Mouse (Mus musculus): ENCODE results near the gene Serpinf2. TPM values are rescaled to one million over a fixed set of nuclear protein-coding genes. Genes with fewer than 3 reads are reported as not detected.
A peak's percentile ranks its signal among the peaks of the same experiment; 100 is the strongest.

The Serpinf2 gene
- polyA plus RNA-seq, 1 experiment from 2014 or later, result 321 TPM

DNA sequence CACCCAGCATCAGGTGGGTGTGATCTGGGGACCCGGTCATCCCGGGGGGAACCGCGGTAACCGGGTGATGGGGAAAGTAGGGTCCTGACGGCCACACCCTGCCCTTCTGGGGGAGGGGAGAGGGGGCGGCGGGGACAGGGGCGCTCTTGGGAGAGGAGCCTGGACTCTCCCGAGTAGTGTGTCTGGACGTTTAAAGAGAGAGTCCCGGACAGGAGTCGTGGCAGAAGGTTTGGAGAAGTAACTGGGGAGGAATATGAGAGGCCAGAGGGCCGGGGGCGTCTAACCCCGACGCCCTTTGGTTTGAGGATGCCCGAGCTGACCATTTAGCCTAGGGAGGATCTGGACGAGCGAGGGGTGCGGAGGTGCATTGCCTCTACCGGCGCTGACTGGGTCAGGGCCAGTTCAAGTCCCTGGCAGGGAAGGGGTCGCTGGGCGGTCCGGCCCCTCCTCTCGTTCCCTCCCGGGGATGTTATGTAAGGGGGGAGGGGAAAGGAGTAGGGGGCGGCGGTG is 22.4 kb upstream of the Serpinf2 start:
- H3K27me3 ChIP-seq (replicated peaks; ENCODE audit: control insufficient read depth, insufficient read depth, low read length), result no peaks in the 10 kb centered on the region
- H3K36me3 ChIP-seq (ENCODE audit: control insufficient read depth, insufficient read depth, low read length), result peaks cover 17% of the 10 kb centered on the region
- peak; percentile 50 for DNase-seq (ENCODE audit: low spot score)
- ATAC-seq (replicated peaks; ENCODE audit: low FRiP score), result peak; percentile 1; the same call in 1 of the 2 replicates
- H3K4me3 ChIP-seq (ENCODE audit: low read depth, low read length), result peak overlapping the region; percentile 83
- peak overlapping the region; percentile 93 for H3K4me2 ChIP-seq
- H3K27ac ChIP-seq (ENCODE audit: low read depth, low read length), result peak overlapping the region; percentile 98
- peak overlapping the region; percentile 68 for H3K9ac ChIP-seq (ENCODE audit: low read depth, low read length)
- under 1% methylated on average over 30 of the region's 30 CpGs for WGBS
- peaks cover 44% of the 10 kb centered on the region for H3K4me1 ChIP-seq (replicated peaks; ENCODE audit: control insufficient read depth, insufficient read depth, low read length)
- H3K9me3 ChIP-seq (ENCODE audit: control insufficient read depth, low read length), result no peaks in the 10 kb centered on the region; the same call in 1 of the 2 replicates

GRCm38 (mm10) chr11:75460844-75461742 is 21.7 kb upstream of the Serpinf2 start, which contains the start of gene Tlcd2:
Gene Tlcd2, plus strand, starts transcription at chr11:75461715.
- under 1% methylated on average over 46 of the region's 46 CpGs for WGBS
- peak within 1 kb of the TSS; percentile 94 for H3K4me2 ChIP-seq
- H3K9ac ChIP-seq (ENCODE audit: low read depth, low read length), result peak within 1 kb of the TSS; percentile 68
- H3K9me3 ChIP-seq (ENCODE audit: control insufficient read depth, low read length), result no peaks in the 10 kb centered on the region
- peak; percentile 96 for DNase-seq (ENCODE audit: low spot score)
- H3K4me3 ChIP-seq (ENCODE audit: low read depth, low read length), result peak within 1 kb of the TSS; percentile 83
- ATAC-seq (replicated peaks; ENCODE audit: low FRiP score), result peak; percentile 88
- H3K4me1 ChIP-seq (replicated peaks; ENCODE audit: control insufficient read depth, insufficient read depth, low read length), result peaks cover 44% of the 10 kb centered on the region
- H3K36me3 ChIP-seq (ENCODE audit: control insufficient read depth, insufficient read depth, low read length), result peaks cover 15% of the 10 kb centered on the region
- H3K27me3 ChIP-seq (replicated peaks; ENCODE audit: control insufficient read depth, insufficient read depth, low read length), result no peaks in the 10 kb centered on the region
- H3K27ac ChIP-seq (ENCODE audit: low read depth, low read length), result peak within 1 kb of the TSS; percentile 98

DNA sequence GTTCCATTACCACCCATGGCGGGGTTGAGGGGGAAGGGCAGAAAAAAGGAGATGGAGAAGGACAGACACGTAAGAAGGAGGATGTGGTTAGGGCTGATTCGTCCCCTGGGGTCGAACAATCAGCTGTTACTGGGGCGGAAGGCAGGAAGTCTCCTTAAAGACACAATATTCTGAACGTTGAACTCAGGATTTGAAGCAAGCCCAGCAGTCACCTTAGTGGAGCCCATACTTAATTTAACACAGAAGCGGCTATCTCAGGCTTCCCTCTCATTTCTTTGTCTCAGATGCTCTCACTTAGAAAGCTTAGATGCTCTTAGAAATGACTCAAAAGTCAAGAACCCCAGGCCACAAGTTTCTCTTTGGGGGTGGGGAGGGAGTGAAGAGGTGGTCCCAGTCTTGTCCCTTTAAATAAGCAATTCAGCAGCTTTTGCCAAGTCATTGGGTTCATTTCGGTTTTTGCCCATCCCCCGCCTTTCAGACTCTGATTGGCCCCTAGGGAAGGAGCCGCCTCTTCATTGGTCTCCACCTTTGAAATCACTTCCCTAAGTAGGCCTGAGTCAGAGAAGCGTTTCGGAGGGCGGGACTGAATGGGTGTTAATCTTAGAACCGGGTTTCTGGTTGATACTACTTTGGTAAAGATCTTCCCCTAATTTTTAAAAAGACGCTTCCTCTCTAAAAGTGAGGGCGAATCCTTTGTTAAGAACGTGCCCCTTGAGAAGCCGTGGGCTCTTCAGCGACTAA is 20.9 kb upstream of the Serpinf2 start:
- Histone ChIP-seq H3K4me3 (ENCODE audit: low read depth, low read length) (peak overlapping the region; percentile 83), H3K27ac (ENCODE audit: low read depth, low read length) (peak overlapping the region; percentile 96), H3K9me3 (ENCODE audit: control insufficient read depth, low read length) (no peaks in the 10 kb centered on the region), H3K9ac (ENCODE audit: low read depth, low read length) (peak overlapping the region; percentile 65), H3K27me3 (replicated peaks; ENCODE audit: control insufficient read depth, insufficient read depth, low read length) (no peaks in the 10 kb centered on the region), H3K4me2 (peak overlapping the region; percentile 94), H3K4me1 (replicated peaks; ENCODE audit: control insufficient read depth, insufficient read depth, low read length) (peaks cover 45% of the 10 kb centered on the region), H3K36me3 (ENCODE audit: control insufficient read depth, insufficient read depth, low read length) (peaks cover 7% of the 10 kb centered on the region)
- ATAC-seq (replicated peaks; ENCODE audit: low FRiP score) (peak; percentile 53), DNase-seq (ENCODE audit: low spot score) (peak; percentile 85)
- WGBS, result under 1% methylated on average over 19 of the region's 19 CpGs

GRCm38 (mm10) chr11:75459751-75460102 is 20.3 kb upstream of the Serpinf2 start:
- peak overlapping the region; percentile 96 for H3K27ac ChIP-seq (ENCODE audit: low read depth, low read length)
- 0 out of 2 replicates have a peak, but pooled peaks cover 2% of the 10 kb centered on the region for H3K36me3 ChIP-seq (ENCODE audit: control insufficient read depth, insufficient read depth, low read length)
- DNase-seq (ENCODE audit: low spot score) (no peak), ATAC-seq (replicated peaks; ENCODE audit: low FRiP score) (no peak)
- no peaks in the 10 kb centered on the region for H3K9me3 ChIP-seq (ENCODE audit: control insufficient read depth, low read length)
- H3K9ac ChIP-seq (ENCODE audit: low read depth, low read length), result peak overlapping the region; percentile 37
- peaks cover 50% of the 10 kb centered on the region for H3K4me1 ChIP-seq (replicated peaks; ENCODE audit: control insufficient read depth, insufficient read depth, low read length)
- no peaks in the 10 kb centered on the region for H3K27me3 ChIP-seq (replicated peaks; ENCODE audit: control insufficient read depth, insufficient read depth, low read length)
- H3K4me2 ChIP-seq, result peak overlapping the region; percentile 94
- WGBS, result 21% methylated on average over 5 of the region's 5 CpGs
- H3K4me3 ChIP-seq (ENCODE audit: low read depth, low read length), result peak overlapping the region; percentile 83

DNA sequence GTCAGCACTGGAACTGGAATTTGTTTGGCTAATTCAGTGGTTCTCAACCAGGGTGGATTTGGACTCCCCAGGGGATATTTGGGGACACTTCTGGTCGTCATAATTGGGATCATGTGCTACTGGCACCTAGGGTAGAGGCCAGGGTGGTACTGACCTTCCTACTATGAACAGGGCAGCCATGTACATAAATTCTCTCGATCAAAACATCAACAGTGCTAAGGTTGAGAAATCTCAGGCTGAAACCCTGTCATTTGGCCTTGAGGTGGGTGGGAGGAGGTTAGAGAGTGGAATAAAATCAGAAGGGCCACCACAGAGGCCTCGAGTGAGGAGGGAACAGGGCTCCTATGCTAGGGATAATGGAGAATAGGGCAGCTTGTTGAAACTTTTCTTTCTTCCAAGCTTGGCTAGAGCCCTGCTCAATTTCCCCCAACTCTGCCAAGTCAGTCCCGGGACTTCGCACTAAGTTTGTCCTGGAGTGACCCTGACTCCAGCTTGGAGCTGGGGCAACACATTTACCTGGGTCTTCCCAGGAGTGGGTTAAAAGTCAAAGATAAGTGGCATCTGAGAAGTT is 19.8 kb upstream of the Serpinf2 start:
- WGBS, result 70% methylated on average over 5 of the region's 5 CpGs
- ATAC-seq (replicated peaks; ENCODE audit: low FRiP score), result no peak
- H3K9me3 ChIP-seq (ENCODE audit: control insufficient read depth, low read length), result no peaks in the 10 kb centered on the region
- H3K27me3 ChIP-seq (replicated peaks; ENCODE audit: control insufficient read depth, insufficient read depth, low read length), result no peaks in the 10 kb centered on the region
- DNase-seq (ENCODE audit: low spot score), result no peak
- no peak overlapping the region; the same call in 1 of the 2 replicates for H3K9ac ChIP-seq (ENCODE audit: low read depth, low read length)
- no peaks in the 10 kb centered on the region for H3K36me3 ChIP-seq (ENCODE audit: control insufficient read depth, insufficient read depth, low read length)
- peaks cover 52% of the 10 kb centered on the region for H3K4me1 ChIP-seq (replicated peaks; ENCODE audit: control insufficient read depth, insufficient read depth, low read length)
- no peak overlapping the region for H3K4me3 ChIP-seq (ENCODE audit: low read depth, low read length)
- peak overlapping the region; percentile 94 for H3K4me2 ChIP-seq
- peak overlapping the region; percentile 96 for H3K27ac ChIP-seq (ENCODE audit: low read depth, low read length)

- Histone ChIP-seq H3K36me3 (ENCODE audit: control insufficient read depth, insufficient read depth, low read length) (no peaks in the 10 kb centered on the region; the same call in 1 of the 2 replicates), H3K4me1 (replicated peaks; ENCODE audit: control insufficient read depth, insufficient read depth, low read length) (peaks cover 57% of the 10 kb centered on the region), H3K27me3 (replicated peaks; ENCODE audit: control insufficient read depth, insufficient read depth, low read length) (no peaks in the 10 kb centered on the region), H3K9ac (ENCODE audit: low read depth, low read length) (peak overlapping the region; percentile 42; the same call in 1 of the 2 replicates), H3K4me2 (no peak overlapping the region; the same call in 1 of the 2 replicates), H3K27ac (ENCODE audit: low read depth, low read length) (peak overlapping the region; percentile 96), H3K4me3 (ENCODE audit: low read depth, low read length) (no peak overlapping the region), H3K9me3 (ENCODE audit: control insufficient read depth, low read length) (no peaks in the 10 kb centered on the region)
- ATAC-seq (replicated peaks; ENCODE audit: low FRiP score) (no peak), DNase-seq (ENCODE audit: low spot score) (no peak)
- WGBS, result 45% methylated on average over 8 of the region's 8 CpGs
These were observed 19.2 kb upstream of the Serpinf2 start for GRCm38 (mm10) chr11:75458628-75459041.

DNA sequence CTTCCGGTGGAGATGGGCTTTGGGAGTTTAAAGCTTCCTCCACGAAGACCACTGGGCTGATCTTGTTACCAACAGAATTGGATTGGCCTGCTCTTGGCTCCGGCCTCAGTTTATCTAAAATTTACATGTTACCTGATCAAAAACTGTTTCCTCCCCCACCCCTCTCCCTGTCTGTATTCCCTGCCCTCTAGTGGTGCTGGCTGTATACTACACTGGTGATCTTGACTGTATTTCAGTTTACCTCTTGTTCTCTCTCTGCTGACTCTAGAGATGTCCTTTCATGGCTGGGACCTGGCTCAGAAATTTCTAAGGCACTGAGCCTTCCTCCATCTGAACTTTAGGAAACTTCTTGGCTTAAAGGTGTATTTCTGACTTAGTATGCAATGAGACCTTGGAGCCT is 18.8 kb upstream of the Serpinf2 start:
- H3K27ac ChIP-seq (ENCODE audit: low read depth, low read length), result no peak overlapping the region
- no peak for DNase-seq (ENCODE audit: low spot score)
- H3K36me3 ChIP-seq (ENCODE audit: control insufficient read depth, insufficient read depth, low read length), result no peaks in the 10 kb centered on the region; the same call in 1 of the 2 replicates
- H3K27me3 ChIP-seq (replicated peaks; ENCODE audit: control insufficient read depth, insufficient read depth, low read length), result no peaks in the 10 kb centered on the region
- H3K4me3 ChIP-seq (ENCODE audit: low read depth, low read length), result no peak overlapping the region
- peak overlapping the region; percentile 39 for H3K4me2 ChIP-seq
- WGBS, result 17% methylated on average over 3 of the region's 3 CpGs
- H3K9ac ChIP-seq (ENCODE audit: low read depth, low read length), result peak overlapping the region; percentile 10; the same call in 1 of the 2 replicates
- no peaks in the 10 kb centered on the region for H3K9me3 ChIP-seq (ENCODE audit: control insufficient read depth, low read length)
- H3K4me1 ChIP-seq (replicated peaks; ENCODE audit: control insufficient read depth, insufficient read depth, low read length), result peaks cover 55% of the 10 kb centered on the region
- no peak for ATAC-seq (replicated peaks; ENCODE audit: low FRiP score)

DNA sequence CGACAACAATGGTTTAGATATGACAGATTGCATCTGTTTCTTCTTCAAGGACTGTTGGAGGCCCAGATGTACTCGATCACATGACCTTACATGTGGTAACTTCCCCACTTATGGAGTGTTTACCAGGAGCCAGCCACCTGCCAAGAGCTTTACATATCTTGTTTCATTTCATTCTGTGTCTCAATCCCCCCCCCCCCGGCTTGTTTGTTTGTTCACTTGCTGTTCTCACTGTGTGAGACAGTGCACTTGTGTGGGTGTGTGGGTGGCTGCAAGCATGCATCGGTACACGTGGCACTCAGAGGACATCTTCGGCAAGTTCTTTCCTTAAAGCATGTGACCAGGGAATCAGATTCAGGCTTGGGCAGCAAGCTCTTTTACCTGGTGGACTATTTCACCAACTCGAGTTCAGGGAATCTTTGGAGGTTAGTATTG is 17.1 kb upstream of the Serpinf2 start:
- Histone ChIP-seq H3K4me3 (ENCODE audit: low read depth, low read length) (no peak overlapping the region), H3K36me3 (ENCODE audit: control insufficient read depth, insufficient read depth, low read length) (peaks cover 5% of the 10 kb centered on the region; the same call in 1 of the 2 replicates), H3K9me3 (ENCODE audit: control insufficient read depth, low read length) (no peaks in the 10 kb centered on the region), H3K27ac (ENCODE audit: low read depth, low read length) (no peak overlapping the region), H3K9ac (ENCODE audit: low read depth, low read length) (no peak overlapping the region), H3K27me3 (replicated peaks; ENCODE audit: control insufficient read depth, insufficient read depth, low read length) (no peaks in the 10 kb centered on the region), H3K4me2 (no peak overlapping the region), H3K4me1 (replicated peaks; ENCODE audit: control insufficient read depth, insufficient read depth, low read length) (peaks cover 53% of the 10 kb centered on the region)
- ATAC-seq (replicated peaks; ENCODE audit: low FRiP score) (no peak), DNase-seq (ENCODE audit: low spot score) (no peak)
- 86% methylated on average over 7 of the region's 7 CpGs for WGBS
